Mouse (Mus musculus) midbrain, postnatal 0 days (tissue): ENCODE measurements around the gene Rsad1. TPM values are rescaled to one million over a fixed set of nuclear protein-coding genes. Genes with fewer than 3 reads are reported as not detected.

Experiments
- ATAC-seq: fragments of 200-750 bp; cut with Nextera tagmentation; 2 replicates; pipeline ENCODE4 v1.8.0; 2017; ENCODE audit warnings: moderate number of reproducible peaks, mild to moderate bottlenecking, moderate TSS enrichment, moderate library complexity; ENCODE audit not compliant: low FRiP score
- DNase-seq: peaks from one replicate; pipeline ENCODE4 v3.0.0-alpha.2; 2015; ENCODE audit warnings: low spot score
- H3K27ac ChIP-seq: fragments of 300-500 bp; sonication (generic); 2 replicates; pipeline ENCODE4 v1.5.1; 2014; ENCODE audit warnings: low read depth, mild to moderate bottlenecking, low read length, mixed read lengths
- H3K27me3 ChIP-seq: fragments of 300-500 bp; sonication (generic); 2 replicates; pipeline ENCODE4 v1.6.1; 2014; ENCODE audit warnings: low read length, control low read depth, mixed read lengths; ENCODE audit not compliant: insufficient read depth
- H3K36me3 ChIP-seq: fragments of 300-500 bp; sonication (generic); 2 replicates; pipeline ENCODE4 v1.6.1; 2014; ENCODE audit warnings: low read length, control low read depth, mixed read lengths; ENCODE audit not compliant: insufficient read depth
- H3K4me1 ChIP-seq: fragments of 300-500 bp; sonication (generic); 2 replicates; pipeline ENCODE4 v1.6.1; 2014; ENCODE audit warnings: mild to moderate bottlenecking, control low read depth, antibody characterized with exemption, low read length, mixed read lengths; ENCODE audit not compliant: insufficient read depth
- H3K4me2 ChIP-seq: fragments of 300-500 bp; sonication (generic); 2 replicates; pipeline ENCODE4 v1.6.1; 2014; ENCODE audit warnings: low read depth, mild to moderate bottlenecking, low read length, mixed read lengths; ENCODE audit not compliant: poor library complexity, severe bottlenecking
- H3K4me3 ChIP-seq: fragments of 300-500 bp; sonication (generic); 2 replicates; pipeline ENCODE4 v1.5.1; 2014; ENCODE audit warnings: low read depth, mild to moderate bottlenecking, low read length, moderate library complexity
- H3K9ac ChIP-seq: fragments of 300-500 bp; sonication (generic); replicated peaks from 2 replicates; pipeline ENCODE4 v1.6.1; 2014; ENCODE audit warnings: mild to moderate bottlenecking, low read length, moderate library complexity, mixed read lengths; ENCODE audit not compliant: poor library complexity, severe bottlenecking
- H3K9me3 ChIP-seq: fragments of 300-500 bp; sonication (generic); 2 replicates; pipeline ENCODE4 v1.6.1; 2016; ENCODE audit warnings: low read length, control low read depth
- CTCF ChIP-seq: IDR thresholded peaks from 2 replicates; pipeline ENCODE4 v1.5.1; 2016; ENCODE audit warnings: antibody characterized with exemption, mild to moderate bottlenecking
- WGBS: fragments of 180-500 bp; shearing (Covaris S2); extraction: QIAGEN DNeasy Blood & Tissue Kit; methylation state at CpG from one replicate; pipeline ENCODE4 v1.1.7; 2014; 5-methylcytosine and 5-hydroxymethylcytosine counted together
- polyA plus RNA-seq: library from polyadenylated mRNA; unstranded; fragments of >200 nt; fragmentation: Nextera tagmentation; extraction: Ambion mirVana; gene quantifications from 2 replicates; pipeline ENCODE4 v1.2.1, GENCODE M21; 2015
- total RNA-seq: library from RNA; depleted of rRNA; stranded (reverse); fragments of >200 nt; gene quantifications from 2 replicates; pipeline ENCODE4 v1.2.3, GENCODE M21; 2014

The Rsad1 gene
- total and polyA plus RNA-seq, 2 experiments from 2014 or later = 12.6 to 13.5 TPM

DNA sequence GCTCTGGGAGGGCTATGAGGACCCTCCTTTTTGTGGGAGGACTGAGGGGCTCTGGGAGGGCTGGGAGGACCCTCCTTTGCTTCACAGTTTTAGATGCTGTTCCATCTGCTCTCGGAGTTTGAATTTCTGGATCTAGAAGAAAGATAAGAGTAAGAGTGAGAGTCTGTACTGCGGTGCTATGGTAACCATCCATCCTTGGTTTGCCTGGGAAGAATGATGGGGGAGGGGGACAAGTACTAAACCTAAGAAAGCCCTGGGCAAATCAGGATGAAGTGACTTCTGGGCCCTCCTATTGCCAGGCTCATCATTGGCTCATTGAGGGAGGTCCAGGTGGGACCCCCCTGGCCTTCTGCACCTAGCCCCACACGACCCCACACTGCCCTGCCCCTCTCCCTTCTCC lies 9.2 kb upstream of the Rsad1 start:
- no peaks in the 10 kb centered on the region for H3K27me3 ChIP-seq
- no peaks in the 10 kb centered on the region for H3K4me1 ChIP-seq
- peak overlapping the region; percentile 38; the same call in 1 of the 2 replicates for H3K27ac ChIP-seq
- no peak for ATAC-seq
- H3K4me2 ChIP-seq = no peak overlapping the region
- H3K9me3 ChIP-seq = no peaks in the 10 kb centered on the region
- TF ChIP-seq CTCF = no peak
- DNase-seq = no peak
- no peak overlapping the region for H3K9ac ChIP-seq
- no peak overlapping the region for H3K4me3 ChIP-seq
- 63% methylated on average over 3 of the region's 3 CpGs for WGBS
- no peaks in the 10 kb centered on the region for H3K36me3 ChIP-seq

DNA sequence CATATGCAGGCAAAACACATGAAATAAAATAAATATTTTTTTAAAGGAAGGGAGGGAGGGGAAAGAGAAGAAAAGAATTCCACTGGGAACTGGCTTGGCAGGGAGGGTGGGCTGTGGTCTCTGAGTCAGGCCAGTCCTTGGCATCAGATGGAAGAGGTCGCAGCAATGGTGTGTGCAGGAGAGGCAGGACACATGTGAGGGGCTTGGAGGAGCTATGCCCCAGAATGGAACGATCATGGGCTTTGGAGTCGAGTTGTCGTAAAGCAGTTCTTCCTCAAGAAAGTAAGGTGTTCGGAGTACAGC lies 1.3 kb upstream of the Rsad1 start:
- Histone ChIP-seq H3K36me3 (no peaks in the 10 kb centered on the region), H3K4me2 (no peak overlapping the region), H3K9me3 (no peaks in the 10 kb centered on the region), H3K27me3 (no peaks in the 10 kb centered on the region), H3K27ac (no peak overlapping the region), H3K4me3 (no peak overlapping the region), H3K4me1 (no peaks in the 10 kb centered on the region; the same call in 1 of the 2 replicates), H3K9ac (no peak overlapping the region)
- DNase-seq (no peak), ATAC-seq (no peak)
- 97% methylated on average over 5 of the region's 5 CpGs for WGBS
- no peak for TF ChIP-seq CTCF

DNA sequence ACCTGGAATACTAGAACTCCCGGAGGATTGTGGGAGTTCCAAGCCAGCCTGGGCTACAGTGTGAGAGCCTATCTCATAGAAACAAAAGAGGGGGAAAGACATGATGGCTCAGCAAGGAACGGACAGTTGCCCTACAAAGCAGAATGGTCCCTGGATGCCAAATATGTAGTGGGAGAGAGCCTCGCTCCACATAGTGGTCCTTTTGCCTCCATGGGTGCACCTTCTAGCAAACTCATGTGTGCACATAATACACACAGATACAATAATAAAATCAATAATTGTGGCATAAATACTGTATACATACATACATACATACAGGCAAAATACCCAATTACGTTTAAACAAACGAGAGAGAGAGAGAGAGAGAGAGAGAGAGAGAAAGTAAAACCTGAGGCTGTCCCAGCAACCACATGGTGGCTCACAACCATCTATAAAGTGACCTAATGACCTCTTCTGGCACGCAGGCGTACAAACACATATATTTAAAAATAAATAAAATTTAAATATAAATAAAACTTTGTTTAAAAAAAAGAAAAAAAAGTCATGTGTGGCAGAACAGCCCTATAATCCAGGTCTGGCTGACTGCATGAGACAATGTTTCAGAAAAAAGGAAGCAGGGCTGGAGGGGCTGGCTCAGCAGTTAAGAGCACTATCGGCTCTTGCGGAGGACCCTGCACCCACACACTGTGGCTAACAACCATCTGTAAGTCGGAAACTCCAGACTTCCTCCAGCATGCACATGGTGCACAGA lies 811 bp upstream of the Rsad1 start:
- Histone ChIP-seq H3K27me3 (no peaks in the 10 kb centered on the region), H3K4me3 (no peak overlapping the region), H3K4me1 (no peaks in the 10 kb centered on the region; the same call in 1 of the 2 replicates), H3K4me2 (no peak overlapping the region), H3K36me3 (no peaks in the 10 kb centered on the region), H3K9ac (no peak overlapping the region), H3K27ac (peak overlapping the region; percentile 82), H3K9me3 (no peaks in the 10 kb centered on the region)
- ATAC-seq = no peak
- WGBS = 78% methylated on average over 10 of the region's 10 CpGs
- no peak for TF ChIP-seq CTCF
- DNase-seq = no peak

DNA sequence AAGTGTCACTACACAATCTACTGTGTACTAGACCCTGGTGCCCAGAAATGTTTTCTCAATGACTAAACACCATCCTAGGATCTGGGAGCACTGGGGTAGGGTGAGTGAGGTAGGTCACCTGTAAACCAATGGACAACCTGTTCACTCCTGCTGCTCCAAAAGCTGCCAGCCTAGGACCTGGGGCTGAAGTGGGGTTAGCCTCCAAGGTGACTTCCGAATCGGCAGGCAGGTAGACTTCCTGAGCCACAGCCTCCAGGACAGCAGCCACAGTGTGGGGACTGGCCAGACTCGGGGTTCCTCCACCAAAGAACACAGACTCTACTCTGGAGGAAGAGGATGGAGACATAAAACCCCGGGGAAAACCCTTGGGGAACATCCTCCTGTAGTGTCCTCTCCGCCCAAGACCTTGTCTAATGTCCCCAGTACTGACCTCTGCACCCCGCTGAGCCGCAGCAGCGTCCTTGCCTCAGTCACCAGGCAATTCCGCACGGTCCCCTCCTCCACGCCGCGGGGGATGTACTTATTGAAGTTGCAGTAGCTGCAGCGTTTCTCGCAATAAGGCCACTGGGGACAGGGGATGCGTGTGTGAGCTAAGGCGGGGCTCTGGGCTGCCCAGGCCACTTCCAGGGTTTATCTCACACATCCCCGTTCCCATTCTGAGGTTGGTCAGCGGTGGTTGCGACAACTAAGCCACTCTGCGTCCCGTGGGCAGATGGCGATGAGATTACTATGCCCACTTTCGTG lies 842 bp downstream of the Rsad1 start:
- no peak for TF ChIP-seq CTCF
- H3K9me3 ChIP-seq = no peaks in the 10 kb centered on the region

DNA sequence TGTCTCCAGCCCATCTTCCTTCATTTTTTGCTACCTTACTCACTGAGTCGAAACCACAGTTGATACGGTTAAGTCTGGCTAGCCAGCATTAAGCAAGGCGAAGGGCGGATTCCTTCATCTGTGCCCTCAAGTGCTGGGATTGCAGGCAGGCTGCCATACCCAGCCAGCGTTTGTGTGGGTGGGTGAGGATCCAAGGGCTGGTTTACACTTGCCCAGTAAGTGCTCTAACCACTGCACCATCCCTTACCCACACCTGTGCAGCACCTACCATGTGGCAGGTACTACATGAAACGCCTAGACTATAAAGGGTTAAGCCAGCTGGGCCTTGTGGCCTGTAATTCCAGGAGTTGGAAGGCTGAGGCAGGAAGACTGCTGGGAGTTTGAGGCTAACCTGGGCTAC lies 1.8 kb downstream of the Rsad1 start:
- DNase-seq (no peak), ATAC-seq (no peak)
- Histone ChIP-seq H3K36me3 (peaks cover 4% of the 10 kb centered on the region; the same call in 1 of the 2 replicates), H3K27me3 (no peaks in the 10 kb centered on the region), H3K9me3 (no peaks in the 10 kb centered on the region), H3K9ac (no peak overlapping the region), H3K27ac (no peak overlapping the region), H3K4me2 (no peak overlapping the region), H3K4me1 (no peaks in the 10 kb centered on the region; the same call in 1 of the 2 replicates), H3K4me3 (no peak overlapping the region)
- WGBS = 93% methylated on average over 6 of the region's 6 CpGs
- no peak for TF ChIP-seq CTCF

More for the DNA sequence above, 842 bp downstream of the Rsad1 start:
- Histone ChIP-seq H3K9ac (peak overlapping the region; percentile 69), H3K27me3 (no peaks in the 10 kb centered on the region), H3K4me2 (peak overlapping the region; percentile 91), H3K36me3 (no peaks in the 10 kb centered on the region), H3K4me3 (peak overlapping the region; percentile 53), H3K27ac (peak overlapping the region; percentile 82), H3K4me1 (no peaks in the 10 kb centered on the region; the same call in 1 of the 2 replicates)
- ATAC-seq = peak; percentile 62
- peak; percentile 61 for DNase-seq
- WGBS = 11% methylated on average over 24 of the region's 24 CpGs

DNA sequence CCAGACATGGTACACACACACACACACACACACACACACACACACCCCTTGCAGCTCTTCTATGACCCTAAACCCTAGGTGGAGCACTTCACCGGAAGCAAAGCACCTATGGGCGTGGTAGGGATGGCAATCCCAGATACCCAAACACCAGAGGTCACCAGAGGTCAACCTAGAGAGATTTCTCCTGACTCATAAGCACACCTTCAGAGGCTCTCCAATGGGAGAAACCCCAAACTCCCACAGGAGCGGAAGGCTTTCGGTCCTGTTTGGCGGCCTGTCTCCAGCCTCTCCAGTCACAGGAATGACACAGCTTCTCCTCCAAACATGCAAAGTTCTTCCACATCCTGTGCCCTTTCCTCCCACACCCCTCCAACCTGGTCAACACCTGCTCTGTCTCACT lies 2.7 kb downstream of the Rsad1 start:
- TF ChIP-seq CTCF = no peak
- Histone ChIP-seq H3K4me2 (no peak overlapping the region), H3K27me3 (no peaks in the 10 kb centered on the region), H3K9me3 (no peaks in the 10 kb centered on the region), H3K4me1 (no peaks in the 10 kb centered on the region; the same call in 1 of the 2 replicates), H3K36me3 (peaks cover 4% of the 10 kb centered on the region; the same call in 1 of the 2 replicates), H3K9ac (no peak overlapping the region), H3K27ac (no peak overlapping the region), H3K4me3 (no peak overlapping the region)
- DNase-seq (no peak), ATAC-seq (no peak)
- 99% methylated on average over 5 of the region's 5 CpGs for WGBS
